Mouse (Mus musculus) mouse embryonic stem cell (cell line): ENCODE measurements at regions not wholly inside any gene's neighbourhood (a gene's known extent, or its start where the extent isn't known, plus 50 kb on each side); places are given as distances from the start of the nearest gene placed in this dataset.

Source experiments
- in situ Hi-C, 2 experiments: fragments of 300-500 bp; cut with MboI; formaldehyde crosslinking; loops; 1 replicate in 1 of 2; 3 replicates in 1 of 2; pipeline ENCODE4 v1.14.3; 2019 to 2020; ENCODE audit warnings: low sequenced_read_pairs in 2 of 2, low pct_unique_long_range_greater_than_20kb in 1 of 2, mixed read lengths in 1 of 2; ENCODE audit not compliant: unreplicated experiment in 1 of 2

GRCm38 (mm10) chr9:62220451-62220850 lies 61.6 kb downstream of the Spesp1 start:
- in situ Hi-C loops, result no loop called here

GRCm38 (mm10) chr9:62215151-62215859 lies 66.7 kb downstream of the Spesp1 start:
- in situ Hi-C loops, result no loop called here

- in situ Hi-C loops, result no loop called here
Measured at GRCm38 (mm10) chr9:62214546-62214945, 67.5 kb downstream of the Spesp1 start.

GRCm38 (mm10) chr9:62212615-62213014 lies 69.4 kb downstream of the Spesp1 start:
- in situ Hi-C loops, result no loop called here

GRCm38 (mm10) chr9:62210815-62211214 lies 71.2 kb downstream of the Spesp1 start:
- in situ Hi-C loops, result no loop called here

GRCm38 (mm10) chr9:62208436-62208835 lies 73.6 kb downstream of the Spesp1 start:
- in situ Hi-C loops, result no loop called here

- in situ Hi-C loops, result no loop called here
Measured at GRCm38 (mm10) chr9:62205264-62205663, 76.7 kb downstream of the Spesp1 start.

GRCm38 (mm10) chr9:62203556-62203955 lies 78.5 kb downstream of the Spesp1 start:
- in situ Hi-C loops, result no loop called here

GRCm38 (mm10) chr9:62202331-62202730 lies 79.7 kb downstream of the Spesp1 start:
- in situ Hi-C loops, result no loop called here

- in situ Hi-C loops, result no loop called here
Measured at GRCm38 (mm10) chr9:62197486-62197885, 75.0 kb upstream of the Glce start.

GRCm38 (mm10) chr9:62192424-62192892 lies 70.0 kb upstream of the Glce start:
- in situ Hi-C loops, result no loop called here

- in situ Hi-C loops, result no loop called here
Measured at GRCm38 (mm10) chr9:62190474-62190873, 68.0 kb upstream of the Glce start.

GRCm38 (mm10) chr9:62188835-62189234 lies 66.4 kb upstream of the Glce start:
- in situ Hi-C loops, result loop anchor here in 1 of 2 experiments (5.0 kb wide), 1 partner anchor 53 kb away; no protein-coding TSS in a partner anchor

GRCm38 (mm10) chr9:62188379-62188778 lies 65.9 kb upstream of the Glce start:
- in situ Hi-C loops, result loop anchor here in 1 of 2 experiments (5.0 kb wide), 1 partner anchor 54 kb away; no protein-coding TSS in a partner anchor

GRCm38 (mm10) chr9:62186886-62187285 lies 64.4 kb upstream of the Glce start:
- in situ Hi-C loops, result loop anchor here in 1 of 2 experiments (5.0 kb wide), 1 partner anchor 55 kb away; no protein-coding TSS in a partner anchor

- in situ Hi-C loops, result loop anchor here in 1 of 2 experiments (5.0 kb wide), 1 partner anchor 57 kb away; no protein-coding TSS in a partner anchor
Measured at GRCm38 (mm10) chr9:62185516-62186280, 63.2 kb upstream of the Glce start.

- in situ Hi-C loops, result no loop called here
Measured at GRCm38 (mm10) chr9:62181182-62181830, 58.9 kb upstream of the Glce start.

- in situ Hi-C loops, result no loop called here
Measured at GRCm38 (mm10) chr9:62180456-62181181, 58.2 kb upstream of the Glce start.
